Mouse (Mus musculus) stomach, postnatal 0 days (tissue): ENCODE results near the gene Samhd1.

Experiments
- CTCF ChIP-seq: IDR thresholded peaks from 2 replicates; pipeline ENCODE4 v1.5.1; 2016; ENCODE audit warnings: antibody characterized with exemption, low read depth, mild to moderate bottlenecking, moderate library complexity
- EP300 ChIP-seq: optimal IDR thresholded peaks from 2 replicates; pipeline ENCODE3; 2016; ENCODE audit warnings: antibody characterized with exemption

DNA sequence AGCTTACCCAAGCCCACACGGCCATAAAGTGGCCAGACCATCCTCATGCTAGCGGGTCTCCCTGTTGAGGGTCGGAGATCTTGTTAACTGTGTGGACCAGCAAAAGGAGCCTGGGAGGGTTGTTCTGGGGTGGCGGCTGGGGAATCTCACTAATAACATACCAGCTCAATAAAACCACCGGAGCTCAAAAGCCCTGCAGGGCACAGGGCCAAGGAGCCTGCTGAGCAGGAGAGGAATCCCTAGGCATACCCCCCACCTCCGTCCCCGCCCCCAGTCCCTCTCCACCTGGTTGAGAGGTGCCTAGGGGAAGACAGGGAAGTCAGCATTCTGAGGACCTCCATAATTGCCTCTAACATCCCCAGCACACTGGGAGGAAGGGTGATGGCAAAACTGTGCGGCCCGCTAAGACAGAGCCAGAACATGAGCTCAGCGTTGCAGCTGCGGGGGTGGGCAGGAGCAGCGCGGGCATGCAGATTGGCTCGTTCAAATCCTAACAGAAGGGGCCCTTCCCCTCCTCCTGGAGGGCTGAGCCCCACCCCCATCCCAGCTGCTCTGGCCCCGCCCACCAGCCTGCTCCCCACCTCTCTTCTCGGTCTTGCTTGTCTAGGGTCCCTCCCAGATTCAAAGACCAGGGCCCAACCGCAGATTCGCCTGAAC, 76.6 kb downstream of the Samhd1 start:
- TF ChIP-seq CTCF, result no peak
- TF ChIP-seq EP300, result no peak
